Mouse (Mus musculus) hindbrain, embryonic 16.5 days (tissue): Measurements from ENCODE around the gene Rnf181. TPM values are rescaled to one million over a fixed set of nuclear protein-coding genes. Genes with fewer than 3 reads are reported as not detected.

ENCODE experiments used
- ATAC-seq: fragments of 200-750 bp; cut with Nextera tagmentation; 2 replicates; pipeline ENCODE4 v1.8.0; 2017; ENCODE audit warnings: moderate TSS enrichment, moderate library complexity
- H3K27ac ChIP-seq: fragments of 300-500 bp; sonication (generic); 2 replicates; pipeline ENCODE4 v1.5.1; 2014; ENCODE audit warnings: low read depth, mild to moderate bottlenecking, control low read depth, low read length, moderate library complexity
- H3K27me3 ChIP-seq: fragments of 300-500 bp; sonication (generic); replicated peaks from 2 replicates; pipeline ENCODE4 v1.6.1; 2014; ENCODE audit warnings: low read length; ENCODE audit not compliant: control insufficient read depth, insufficient read depth
- H3K36me3 ChIP-seq: fragments of 300-500 bp; sonication (generic); 2 replicates; pipeline ENCODE4 v1.6.1; 2014; ENCODE audit warnings: mild to moderate bottlenecking, low read length, moderate library complexity, mixed read lengths; ENCODE audit not compliant: control insufficient read depth, insufficient read depth
- H3K4me1 ChIP-seq: fragments of 300-500 bp; sonication (generic); 2 replicates; pipeline ENCODE4 v1.6.1; 2014; ENCODE audit warnings: low read depth, low read length; ENCODE audit not compliant: control insufficient read depth, insufficient read depth
- H3K4me2 ChIP-seq: fragments of 300-500 bp; sonication (generic); 2 replicates; pipeline ENCODE4 v1.6.1; 2014; ENCODE audit warnings: mild to moderate bottlenecking, low read length, control low read depth, moderate library complexity
- H3K4me3 ChIP-seq: fragments of 300-500 bp; sonication (generic); 2 replicates; pipeline ENCODE4 v1.5.1; 2014; ENCODE audit warnings: mild to moderate bottlenecking, low read length, control low read depth, moderate library complexity
- H3K9ac ChIP-seq: fragments of 300-500 bp; sonication (generic); 2 replicates; pipeline ENCODE4 v1.6.1; 2014; ENCODE audit warnings: low read depth, mild to moderate bottlenecking, control low read depth, low read length, moderate library complexity
- H3K9me3 ChIP-seq: fragments of 300-500 bp; sonication (generic); 2 replicates; pipeline ENCODE4 v1.6.1; 2014; ENCODE audit warnings: mild to moderate bottlenecking, low read length, moderate library complexity; ENCODE audit not compliant: control insufficient read depth
- WGBS: fragments of 180-500 bp; shearing (Covaris S2); extraction: QIAGEN DNeasy Blood & Tissue Kit; methylation state at CpG from one replicate; pipeline ENCODE4 v1.1.7; 2014; 5-methylcytosine and 5-hydroxymethylcytosine counted together
- polyA plus RNA-seq: library from polyadenylated mRNA; unstranded; fragments of >200 nt; fragmentation: Nextera tagmentation; extraction: Ambion mirVana; gene quantifications from 2 replicates; pipeline ENCODE4 v1.2.1, GENCODE M21; 2015

Rnf181 gene
- polyA plus RNA-seq, 1 experiment from 2014 or later, result 137 TPM

- H3K36me3 ChIP-seq, result peaks cover 12% of the 10 kb centered on the region; the same call in 1 of the 2 replicates
- H3K27me3 ChIP-seq, result no peaks in the 10 kb centered on the region
- peak within 1 kb of the TSS; percentile 80 for H3K27ac ChIP-seq
- H3K4me1 ChIP-seq, result peaks cover 35% of the 10 kb centered on the region
- H3K4me3 ChIP-seq, result peak within 1 kb of the TSS; percentile 58
- H3K4me2 ChIP-seq, result peak within 1 kb of the TSS; percentile 86
- H3K9me3 ChIP-seq, result no peaks in the 10 kb centered on the region
- peak within 1 kb of the TSS; percentile 78 for H3K9ac ChIP-seq
- under 1% methylated on average over 68 of the region's 72 CpGs for WGBS
- peak; percentile 67 for ATAC-seq
These were observed 19.4 kb downstream of the Rnf181 start, which contains the start of gene 0610030E20Rik for GRCm38 (mm10) chr6:72347166-72347941. Gene 0610030E20Rik, plus strand, starts transcription at chr6:72347317.

- H3K27ac ChIP-seq, result no peak overlapping the region
- no peak overlapping the region; the same call in 1 of the 2 replicates for H3K4me2 ChIP-seq
- no peak overlapping the region for H3K4me3 ChIP-seq
- WGBS, result 87% methylated on average over 4 of the region's 4 CpGs
- H3K36me3 ChIP-seq, result peaks cover 12% of the 10 kb centered on the region; the same call in 1 of the 2 replicates
- H3K27me3 ChIP-seq, result no peaks in the 10 kb centered on the region
- H3K9me3 ChIP-seq, result no peaks in the 10 kb centered on the region
- H3K9ac ChIP-seq, result no peak overlapping the region
- peaks cover 35% of the 10 kb centered on the region for H3K4me1 ChIP-seq
- ATAC-seq, result no peak
These were observed 20.5 kb downstream of the Rnf181 start for GRCm38 (mm10) chr6:72346261-72346660.

GRCm38 (mm10) chr6:72345633-72346032 is 21.1 kb downstream of the Rnf181 start:
- Histone ChIP-seq H3K36me3 (peaks cover 9% of the 10 kb centered on the region; the same call in 1 of the 2 replicates), H3K4me2 (peak overlapping the region; percentile 99), H3K4me1 (peaks cover 35% of the 10 kb centered on the region), H3K27me3 (no peaks in the 10 kb centered on the region), H3K27ac (no peak overlapping the region), H3K9me3 (no peaks in the 10 kb centered on the region), H3K9ac (no peak overlapping the region), H3K4me3 (peak overlapping the region; percentile 100)
- no peak for ATAC-seq
- 46% methylated on average over 6 of the region's 6 CpGs for WGBS

GRCm38 (mm10) chr6:72345074-72345567 is 21.6 kb downstream of the Rnf181 start, which contains the start of gene Usp39:
Gene Usp39, minus strand, starts transcription at chr6:72345184.
- Histone ChIP-seq H3K36me3 (peaks cover 4% of the 10 kb centered on the region; the same call in 1 of the 2 replicates), H3K4me2 (peak within 1 kb of the TSS; percentile 99), H3K4me1 (peaks cover 35% of the 10 kb centered on the region), H3K27me3 (no peaks in the 10 kb centered on the region), H3K4me3 (peak within 1 kb of the TSS; percentile 100), H3K27ac (peak within 1 kb of the TSS; percentile 75), H3K9me3 (no peaks in the 10 kb centered on the region), H3K9ac (peak within 1 kb of the TSS; percentile 92)
- 1% methylated on average over 30 of the region's 30 CpGs for WGBS
- ATAC-seq, result peak; percentile 87

GRCm38 (mm10) chr6:72344396-72345073 is 22.2 kb downstream of the Rnf181 start:
- Histone ChIP-seq H3K4me2 (peak overlapping the region; percentile 99), H3K9me3 (no peaks in the 10 kb centered on the region), H3K4me1 (peaks cover 35% of the 10 kb centered on the region), H3K27me3 (no peaks in the 10 kb centered on the region), H3K27ac (peak overlapping the region; percentile 75), H3K4me3 (peak overlapping the region; percentile 100), H3K36me3 (peaks cover 3% of the 10 kb centered on the region; the same call in 1 of the 2 replicates), H3K9ac (peak overlapping the region; percentile 92)
- ATAC-seq, result peak; percentile 61
- WGBS, result under 1% methylated on average over 41 of the region's 42 CpGs

- H3K9ac ChIP-seq, result no peak overlapping the region
- H3K27me3 ChIP-seq, result no peaks in the 10 kb centered on the region
- H3K4me1 ChIP-seq, result peaks cover 12% of the 10 kb centered on the region
- H3K4me2 ChIP-seq, result no peak overlapping the region
- no peaks in the 10 kb centered on the region for H3K9me3 ChIP-seq
- no peak overlapping the region for H3K4me3 ChIP-seq
- no peak for ATAC-seq
- no peak overlapping the region for H3K27ac ChIP-seq
- peaks cover 19% of the 10 kb centered on the region for H3K36me3 ChIP-seq
- WGBS, result 62% methylated on average over 2 of the region's 2 CpGs
These were observed 26.3 kb downstream of the Rnf181 start for GRCm38 (mm10) chr6:72340481-72340880.

- Histone ChIP-seq H3K4me3 (no peak overlapping the region), H3K36me3 (peaks cover 41% of the 10 kb centered on the region), H3K4me2 (no peak overlapping the region), H3K4me1 (no peaks in the 10 kb centered on the region), H3K27ac (no peak overlapping the region), H3K9me3 (no peaks in the 10 kb centered on the region), H3K27me3 (no peaks in the 10 kb centered on the region), H3K9ac (no peak overlapping the region)
- 81% methylated on average over 5 of the region's 5 CpGs for WGBS
- ATAC-seq, result no peak
These were observed 33.6 kb downstream of the Rnf181 start for GRCm38 (mm10) chr6:72333111-72333510.

- no peak for ATAC-seq
- Histone ChIP-seq H3K4me2 (no peak overlapping the region), H3K27ac (no peak overlapping the region), H3K4me1 (no peaks in the 10 kb centered on the region), H3K9me3 (no peaks in the 10 kb centered on the region), H3K9ac (no peak overlapping the region), H3K27me3 (no peaks in the 10 kb centered on the region), H3K4me3 (no peak overlapping the region), H3K36me3 (peaks cover 41% of the 10 kb centered on the region)
- 94% methylated on average over 4 of the region's 4 CpGs for WGBS
These were observed 36.6 kb downstream of the Rnf181 start for GRCm38 (mm10) chr6:72330133-72330532.

- H3K27ac ChIP-seq, result no peak overlapping the region
- H3K9ac ChIP-seq, result no peak overlapping the region
- peaks cover 46% of the 10 kb centered on the region for H3K36me3 ChIP-seq
- H3K4me2 ChIP-seq, result no peak overlapping the region
- no peak for ATAC-seq
- H3K27me3 ChIP-seq, result no peaks in the 10 kb centered on the region
- no peaks in the 10 kb centered on the region for H3K9me3 ChIP-seq
- no peaks in the 10 kb centered on the region for H3K4me1 ChIP-seq
- no peak overlapping the region for H3K4me3 ChIP-seq
- WGBS, result 92% methylated on average over 5 of the region's 5 CpGs
These were observed 37.7 kb downstream of the Rnf181 start for GRCm38 (mm10) chr6:72329019-72329418.
